Mouse (Mus musculus): ENCODE results near the gene Ormdl3. TPM values are rescaled to one million over a fixed set of nuclear protein-coding genes. Genes with fewer than 3 reads are reported as not detected.

Gene Ormdl3
- polyA plus RNA-seq, 1 experiment from 2014 or later, result 40.6 TPM

GRCm38 (mm10) chr11:98550311-98550974 is 36.7 kb downstream of the Ormdl3 start:
- no peaks in the 10 kb centered on the region for H3K36me3 ChIP-seq (replicated peaks)
- peaks cover 56% of the 10 kb centered on the region for H3K27me3 ChIP-seq
- 0 out of 2 replicates have a peak overlapping the region, but pooled peaks have one; percentile 12 for H3K9ac ChIP-seq
- peak overlapping the region; percentile 86 for H3K27ac ChIP-seq (replicated peaks)
- ATAC-seq (ENCODE audit: insufficient read depth), result no peak
- WGBS (ENCODE audit: insufficient replicate concordance), result 13% methylated on average over 20 of the region's 20 CpGs
- peak overlapping the region; percentile 76 for H3K4me3 ChIP-seq (replicated peaks)
- H3K4me2 ChIP-seq, result peak overlapping the region; percentile 95
- no peaks in the 10 kb centered on the region; the same call in 1 of the 2 replicates for H3K9me3 ChIP-seq (replicated peaks)
- H3K4me1 ChIP-seq (replicated peaks), result peaks cover 22% of the 10 kb centered on the region

GRCm38 (mm10) chr11:98549363-98549762 is 37.8 kb downstream of the Ormdl3 start:
- Histone ChIP-seq H3K9me3 (replicated peaks) (no peaks in the 10 kb centered on the region; the same call in 1 of the 2 replicates), H3K36me3 (replicated peaks) (no peaks in the 10 kb centered on the region), H3K4me2 (no peak overlapping the region), H3K27me3 (peaks cover 64% of the 10 kb centered on the region), H3K9ac (no peak overlapping the region), H3K4me3 (replicated peaks) (no peak overlapping the region), H3K27ac (replicated peaks) (no peak overlapping the region), H3K4me1 (replicated peaks) (peaks cover 22% of the 10 kb centered on the region)
- 43% methylated on average over 4 of the region's 4 CpGs for WGBS (ENCODE audit: insufficient replicate concordance)
- no peak for ATAC-seq (ENCODE audit: insufficient read depth)

- no peak overlapping the region for H3K4me3 ChIP-seq (replicated peaks)
- peaks cover 22% of the 10 kb centered on the region for H3K4me1 ChIP-seq (replicated peaks)
- 39% methylated on average over 3 of the region's 3 CpGs for WGBS (ENCODE audit: insufficient replicate concordance)
- peaks cover 83% of the 10 kb centered on the region for H3K27me3 ChIP-seq
- H3K36me3 ChIP-seq (replicated peaks), result no peaks in the 10 kb centered on the region
- no peaks in the 10 kb centered on the region; the same call in 1 of the 2 replicates for H3K9me3 ChIP-seq (replicated peaks)
- H3K27ac ChIP-seq (replicated peaks), result no peak overlapping the region
- no peak for ATAC-seq (ENCODE audit: insufficient read depth)
- H3K4me2 ChIP-seq, result no peak overlapping the region
- no peak overlapping the region for H3K9ac ChIP-seq
Observed at GRCm38 (mm10) chr11:98547308-98547693, 39.9 kb downstream of the Ormdl3 start.

- 32% methylated on average over 12 of the region's 12 CpGs for WGBS (ENCODE audit: insufficient replicate concordance)
- peaks cover 88% of the 10 kb centered on the region for H3K27me3 ChIP-seq
- H3K4me3 ChIP-seq (replicated peaks), result no peak overlapping the region
- H3K27ac ChIP-seq (replicated peaks), result no peak overlapping the region
- no peaks in the 10 kb centered on the region for H3K36me3 ChIP-seq (replicated peaks)
- H3K4me1 ChIP-seq (replicated peaks), result peaks cover 20% of the 10 kb centered on the region
- H3K4me2 ChIP-seq, result no peak overlapping the region
- no peaks in the 10 kb centered on the region; the same call in 1 of the 2 replicates for H3K9me3 ChIP-seq (replicated peaks)
- ATAC-seq (ENCODE audit: insufficient read depth), result no peak
- H3K9ac ChIP-seq, result no peak overlapping the region
Observed at GRCm38 (mm10) chr11:98546529-98547307, 40.5 kb downstream of the Ormdl3 start.

- no peak for ATAC-seq (ENCODE audit: insufficient read depth)
- 1% methylated on average over 58 of the region's 58 CpGs for WGBS (ENCODE audit: insufficient replicate concordance)
- Histone ChIP-seq H3K9me3 (replicated peaks) (no peaks in the 10 kb centered on the region; the same call in 1 of the 2 replicates), H3K27ac (replicated peaks) (no peak within 1 kb of the TSS), H3K4me2 (peak within 1 kb of the TSS; percentile 57), H3K27me3 (peaks cover 98% of the 10 kb centered on the region), H3K9ac (no peak within 1 kb of the TSS), H3K4me3 (replicated peaks) (peak within 1 kb of the TSS; percentile 41), H3K36me3 (replicated peaks) (no peaks in the 10 kb centered on the region), H3K4me1 (replicated peaks) (peaks cover 14% of the 10 kb centered on the region)
Observed at GRCm38 (mm10) chr11:98545711-98546231, 41.4 kb downstream of the Ormdl3 start, which contains the start of gene Ikzf3. Gene Ikzf3, minus strand, starts transcription at chr11:98546031.

- Histone ChIP-seq H3K9ac (no peak overlapping the region), H3K4me1 (replicated peaks) (peaks cover 7% of the 10 kb centered on the region), H3K27me3 (peaks cover 91% of the 10 kb centered on the region), H3K4me2 (peak overlapping the region; percentile 57), H3K27ac (replicated peaks) (no peak overlapping the region), H3K36me3 (replicated peaks) (no peaks in the 10 kb centered on the region), H3K4me3 (replicated peaks) (peak overlapping the region; percentile 41), H3K9me3 (replicated peaks) (no peaks in the 10 kb centered on the region; the same call in 1 of the 2 replicates)
- no peak for ATAC-seq (ENCODE audit: insufficient read depth)
- WGBS (ENCODE audit: insufficient replicate concordance), result 2% methylated on average over 16 of the region's 16 CpGs
Observed at GRCm38 (mm10) chr11:98544890-98545677, 42.1 kb downstream of the Ormdl3 start.

- Histone ChIP-seq H3K9ac (no peak overlapping the region), H3K4me1 (replicated peaks) (peaks cover 6% of the 10 kb centered on the region), H3K36me3 (replicated peaks) (no peaks in the 10 kb centered on the region), H3K4me3 (replicated peaks) (no peak overlapping the region), H3K9me3 (replicated peaks) (no peaks in the 10 kb centered on the region), H3K27me3 (peaks cover 74% of the 10 kb centered on the region), H3K4me2 (no peak overlapping the region), H3K27ac (replicated peaks) (no peak overlapping the region)
- 67% methylated on average over 1 of the region's 1 CpGs for WGBS (ENCODE audit: insufficient replicate concordance)
- ATAC-seq (ENCODE audit: insufficient read depth), result no peak
Observed at GRCm38 (mm10) chr11:98543414-98543813, 43.8 kb downstream of the Ormdl3 start.

GRCm38 (mm10) chr11:98542553-98542952 is 44.6 kb downstream of the Ormdl3 start:
- Histone ChIP-seq H3K4me2 (no peak overlapping the region), H3K9ac (no peak overlapping the region), H3K4me3 (replicated peaks) (no peak overlapping the region), H3K4me1 (replicated peaks) (peaks cover 6% of the 10 kb centered on the region), H3K36me3 (replicated peaks) (no peaks in the 10 kb centered on the region), H3K9me3 (replicated peaks) (no peaks in the 10 kb centered on the region), H3K27ac (replicated peaks) (no peak overlapping the region), H3K27me3 (peaks cover 70% of the 10 kb centered on the region)
- 46% methylated on average over 8 of the region's 8 CpGs for WGBS (ENCODE audit: insufficient replicate concordance)
- no peak for ATAC-seq (ENCODE audit: insufficient read depth)

GRCm38 (mm10) chr11:98540319-98540718 is 46.8 kb downstream of the Ormdl3 start:
- no peaks in the 10 kb centered on the region for H3K9me3 ChIP-seq (replicated peaks)
- H3K27ac ChIP-seq (replicated peaks), result no peak overlapping the region
- 65% methylated on average over 5 of the region's 5 CpGs for WGBS (ENCODE audit: insufficient replicate concordance)
- no peaks in the 10 kb centered on the region for H3K4me1 ChIP-seq (replicated peaks)
- H3K4me2 ChIP-seq, result no peak overlapping the region
- H3K9ac ChIP-seq, result no peak overlapping the region
- peaks cover 49% of the 10 kb centered on the region for H3K27me3 ChIP-seq
- H3K36me3 ChIP-seq (replicated peaks), result no peaks in the 10 kb centered on the region
- H3K4me3 ChIP-seq (replicated peaks), result no peak overlapping the region
- ATAC-seq (ENCODE audit: insufficient read depth), result no peak

- Histone ChIP-seq H3K4me2 (no peak overlapping the region), H3K4me1 (replicated peaks) (no peaks in the 10 kb centered on the region), H3K27ac (replicated peaks) (no peak overlapping the region), H3K9me3 (replicated peaks) (no peaks in the 10 kb centered on the region), H3K9ac (no peak overlapping the region), H3K27me3 (peaks cover 36% of the 10 kb centered on the region), H3K4me3 (replicated peaks) (no peak overlapping the region), H3K36me3 (replicated peaks) (no peaks in the 10 kb centered on the region)
- ATAC-seq (ENCODE audit: insufficient read depth), result no peak
Observed at GRCm38 (mm10) chr11:98537480-98538034, 49.6 kb downstream of the Ormdl3 start.

Measured in liver, embryonic 15.5 days (tissue).